Mouse (Mus musculus): Measurements from ENCODE around the gene Mrpl58. TPM values are rescaled to one million over a fixed set of nuclear protein-coding genes. Genes with fewer than 3 reads are reported as not detected.
"Not testable (repeated sequence)": the region's sequence is repeated elsewhere in the genome, so short reads cannot be mapped to it uniquely, and the experiment has no call there.

Mrpl58 gene
- polyA plus RNA-seq, 2 experiments, result 37.8 to 90.7 TPM

- no peak overlapping the region for H3K27ac ChIP-seq
- H3K27me3 ChIP-seq (ENCODE audit: control insufficient read depth, insufficient read depth, low read length), result no peaks in the 10 kb centered on the region
- TF ChIP-seq CTCF (IDR thresholded peaks at IDR 0.05; ENCODE audit: low read depth) (no peak), EP300 (IDR thresholded peaks at IDR 0.05; ENCODE audit: low read depth) (no peak)
- 68% methylated on average over 7 of the region's 7 CpGs for WGBS (ENCODE audit: insufficient replicate concordance)
- H3K4me1 ChIP-seq (replicated peaks; ENCODE audit: control insufficient read depth in 2 of 2, insufficient read depth in 2 of 2, low read length in 1 of 2), result peaks cover 0 to 20% of the 10 kb centered on the region in 2 experiments; a peak in 2 of 4 replicates
- no peak for ATAC-seq (ENCODE audit: insufficient read depth)
- DNase-seq (ENCODE audit: low read depth in 3 of 3, low spot score in 3 of 3), result no peak
- H3K9ac ChIP-seq (replicated peaks), result no peak overlapping the region
- H3K4me2 ChIP-seq (ENCODE audit: low read depth), result no peak overlapping the region
- H3K36me3 ChIP-seq (replicated peaks; ENCODE audit: control insufficient read depth, insufficient read depth, low read depth), result no peaks in the 10 kb centered on the region
- no peak overlapping the region for H3K4me3 ChIP-seq (ENCODE audit: insufficient read depth in 1 of 2, low read depth in 2 of 2, low read length in 2 of 2)
- no peaks in the 10 kb centered on the region for H3K9me3 ChIP-seq (ENCODE audit: control insufficient read depth, low read length)
These were observed 46.6 kb downstream of the Mrpl58 start for GRCm38 (mm10) chr11:115450176-115450575.

- H3K27ac ChIP-seq, result no peak overlapping the region
- H3K9ac ChIP-seq (replicated peaks), result no peak overlapping the region
- ATAC-seq (ENCODE audit: insufficient read depth), result no peak
- no peaks in the 10 kb centered on the region for H3K9me3 ChIP-seq (ENCODE audit: control insufficient read depth, low read length)
- no peaks in the 10 kb centered on the region for H3K27me3 ChIP-seq (ENCODE audit: control insufficient read depth, insufficient read depth, low read length)
- no peaks in the 10 kb centered on the region for H3K36me3 ChIP-seq (replicated peaks; ENCODE audit: control insufficient read depth, insufficient read depth, low read depth)
- no peak for DNase-seq (ENCODE audit: low read depth in 3 of 3, low spot score in 3 of 3)
- H3K4me3 ChIP-seq (ENCODE audit: insufficient read depth in 1 of 2, low read depth in 2 of 2, low read length in 2 of 2), result no peak overlapping the region
- no peak overlapping the region for H3K4me2 ChIP-seq (ENCODE audit: low read depth)
- 56% methylated on average over 8 of the region's 8 CpGs for WGBS (ENCODE audit: insufficient replicate concordance)
- TF ChIP-seq CTCF (IDR thresholded peaks at IDR 0.05; ENCODE audit: low read depth), result no peak
- no peak for TF ChIP-seq EP300 (IDR thresholded peaks at IDR 0.05; ENCODE audit: low read depth)
- H3K4me1 ChIP-seq (replicated peaks; ENCODE audit: control insufficient read depth in 2 of 2, insufficient read depth in 2 of 2, low read length in 1 of 2), result peaks cover 0 to 17% of the 10 kb centered on the region in 2 experiments; a peak in 2 of 4 replicates
These were observed 48.3 kb downstream of the Mrpl58 start for GRCm38 (mm10) chr11:115451781-115452241.

- WGBS (ENCODE audit: insufficient replicate concordance), result 60% methylated on average over 7 of the region's 7 CpGs
- no peak overlapping the region for H3K4me3 ChIP-seq (ENCODE audit: insufficient read depth in 1 of 2, low read depth in 2 of 2, low read length in 2 of 2)
- H3K4me1 ChIP-seq (replicated peaks; ENCODE audit: control insufficient read depth in 2 of 2, insufficient read depth in 2 of 2, low read length in 1 of 2), result peaks cover 0 to 12% of the 10 kb centered on the region in 2 experiments; a peak in 2 of 4 replicates
- no peak overlapping the region for H3K9ac ChIP-seq (replicated peaks)
- no peak overlapping the region for H3K4me2 ChIP-seq (ENCODE audit: low read depth)
- no peaks in the 10 kb centered on the region for H3K9me3 ChIP-seq (ENCODE audit: control insufficient read depth, low read length)
- TF ChIP-seq EP300 (IDR thresholded peaks at IDR 0.05; ENCODE audit: low read depth), result no peak
- no peak for TF ChIP-seq CTCF (IDR thresholded peaks at IDR 0.05; ENCODE audit: low read depth)
- no peak overlapping the region for H3K27ac ChIP-seq
- no peaks in the 10 kb centered on the region for H3K36me3 ChIP-seq (replicated peaks; ENCODE audit: control insufficient read depth, insufficient read depth, low read depth)
- ATAC-seq (ENCODE audit: insufficient read depth), result no peak
- DNase-seq (ENCODE audit: low read depth in 3 of 3, low spot score in 3 of 3), result no peak
- no peaks in the 10 kb centered on the region for H3K27me3 ChIP-seq (ENCODE audit: control insufficient read depth, insufficient read depth, low read length)
These were observed 48.8 kb downstream of the Mrpl58 start for GRCm38 (mm10) chr11:115452281-115452860.

- H3K36me3 ChIP-seq (replicated peaks; ENCODE audit: control insufficient read depth, insufficient read depth, low read depth), result no peaks in the 10 kb centered on the region
- no peak overlapping the region for H3K4me2 ChIP-seq (ENCODE audit: low read depth)
These were observed 49.8 kb downstream of the Mrpl58 start for GRCm38 (mm10) chr11:115453306-115453705.

GRCm38 (mm10) chr11:115454822-115455221 is 51.3 kb downstream of the Mrpl58 start:
- H3K9me3 ChIP-seq (ENCODE audit: control insufficient read depth, low read length); H3K4me1 ChIP-seq (replicated peaks; ENCODE audit: control insufficient read depth in 2 of 2, insufficient read depth in 2 of 2, low read length in 1 of 2); H3K9ac ChIP-seq (replicated peaks); H3K27ac ChIP-seq; H3K36me3 ChIP-seq (replicated peaks; ENCODE audit: control insufficient read depth, insufficient read depth, low read depth); H3K4me2 ChIP-seq (ENCODE audit: low read depth); ATAC-seq (ENCODE audit: insufficient read depth); H3K4me3 ChIP-seq (ENCODE audit: insufficient read depth in 1 of 2, low read depth in 2 of 2, low read length in 2 of 2); H3K27me3 ChIP-seq (ENCODE audit: control insufficient read depth, insufficient read depth, low read length); DNase-seq (ENCODE audit: low read depth in 3 of 3, low spot score in 3 of 3): not testable (repeated sequence)
- peak; percentile 28; the same call in 1 of the 2 replicates for TF ChIP-seq CTCF (IDR thresholded peaks at IDR 0.05; ENCODE audit: low read depth)
- 65% methylated on average over 6 of the region's 6 CpGs for WGBS (ENCODE audit: insufficient replicate concordance)

More at GRCm38 (mm10) chr11:115453306-115453705, 49.8 kb downstream of the Mrpl58 start:
- TF ChIP-seq CTCF (IDR thresholded peaks at IDR 0.05; ENCODE audit: low read depth) (no peak), EP300 (IDR thresholded peaks at IDR 0.05; ENCODE audit: low read depth) (no peak)
- Histone ChIP-seq H3K27me3 (ENCODE audit: control insufficient read depth, insufficient read depth, low read length) (no peaks in the 10 kb centered on the region), H3K4me1 (replicated peaks; ENCODE audit: control insufficient read depth in 2 of 2, insufficient read depth in 2 of 2, low read length in 1 of 2) (peaks cover 0 to 12% of the 10 kb centered on the region in 2 experiments; a peak in 2 of 4 replicates), H3K9ac (replicated peaks) (no peak overlapping the region), H3K27ac (no peak overlapping the region), H3K9me3 (ENCODE audit: control insufficient read depth, low read length) (no peaks in the 10 kb centered on the region), H3K4me3 (ENCODE audit: insufficient read depth in 1 of 2, low read depth in 2 of 2, low read length in 2 of 2) (no peak overlapping the region)
- no peak for ATAC-seq (ENCODE audit: insufficient read depth)
- 64% methylated on average over 4 of the region's 4 CpGs for WGBS (ENCODE audit: insufficient replicate concordance)
- DNase-seq (ENCODE audit: low read depth in 3 of 3, low spot score in 3 of 3), result no peak

Data from liver, embryonic 14.5 days (tissue).